Mouse (Mus musculus) lung, adult 2 months (tissue): ENCODE data around the gene Cfap77.

Experiments
- CTCF ChIP-seq: fragments of 200-500 bp; IDR thresholded peaks from 2 replicates; pipeline ENCODE4 v1.5.1; 2011; ENCODE audit warnings: mild to moderate bottlenecking, low read length, control low read depth; ENCODE audit not compliant: insufficient read depth
- POLR2A ChIP-seq: fragments of 200-500 bp; IDR thresholded peaks from 2 replicates; pipeline ENCODE4 v1.6.1; 2011; ENCODE audit warnings: low read depth, mild to moderate bottlenecking, control low read depth, low read length, borderline replicate concordance; ENCODE audit errors: extremely low read depth

DNA sequence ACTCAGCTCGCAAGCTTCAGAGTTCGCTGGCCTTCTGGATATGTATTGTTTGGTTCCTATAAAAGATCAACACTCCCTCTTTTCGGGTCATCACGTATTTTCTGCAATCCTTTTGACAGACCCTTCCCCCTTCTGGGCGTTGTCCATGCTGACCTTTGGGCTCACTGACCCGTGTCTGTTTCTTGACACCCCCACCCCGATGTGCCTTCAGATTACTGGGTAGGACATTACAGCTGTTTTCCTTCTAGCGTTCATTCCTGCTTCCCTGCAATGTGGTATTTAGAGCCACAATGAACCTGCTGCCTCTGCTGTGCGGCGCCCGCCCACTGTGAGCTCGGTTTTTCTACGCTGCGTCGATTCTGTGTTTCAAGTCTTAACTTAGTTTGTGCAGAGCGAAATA is 8.7 kb downstream of the Cfap77 start:
- TF ChIP-seq CTCF: no peak
- no peak for TF ChIP-seq POLR2A
